Mouse (Mus musculus) MEL (cell line): ENCODE measurements around the gene Mob2. TPM values are rescaled to one million over a fixed set of nuclear protein-coding genes. Genes with fewer than 3 reads are reported as not detected.

Source experiments
- DNase-seq: peaks from one replicate; pipeline ENCODE4 v3.0.0; 2011; ENCODE audit warnings: low read depth, low spot score
- H3K27ac ChIP-seq: 2 replicates; pipeline ENCODE4 v1.5.1; 2012; ENCODE audit warnings: low read depth, mild to moderate bottlenecking, control low read depth, low read length, moderate library complexity; ENCODE audit not compliant: control insufficient read depth
- H3K27me3 ChIP-seq, 2 experiments: fragments of 150-350 bp in 1 of 2; sonication (generic) in 1 of 2; 2 replicates each; pipeline ENCODE4 v1.6.1; 2012; ENCODE audit warnings: low read length in 2 of 2, mild to moderate bottlenecking in 2 of 2, improper control_type of control experiment in 1 of 2, moderate library complexity in 1 of 2; ENCODE audit not compliant: insufficient read depth in 2 of 2, control insufficient read depth in 1 of 2
- H3K36me3 ChIP-seq, 2 experiments: 2 replicates each; pipeline ENCODE4 v1.6.1; 2012 to 2014; ENCODE audit warnings: low read length in 2 of 2, improper control_type of control experiment in 1 of 2, inconsistent platforms in 1 of 2, mild to moderate bottlenecking in 1 of 2; ENCODE audit not compliant: insufficient read depth in 2 of 2, control insufficient read depth in 1 of 2
- H3K4me1 ChIP-seq, 2 experiments: fragments of 150-350 bp in 1 of 2; sonication (generic) in 1 of 2; 2 replicates each; pipeline ENCODE4 v1.6.1; 2012; ENCODE audit warnings: low read length in 2 of 2, improper control_type of control experiment in 1 of 2, mild to moderate bottlenecking in 1 of 2; ENCODE audit not compliant: insufficient read depth in 2 of 2, control insufficient read depth in 1 of 2
- H3K4me3 ChIP-seq, 2 experiments: fragments of 150-350 bp in 1 of 2; sonication (generic) in 1 of 2; 2 replicates each; pipeline ENCODE4 v1.5.1; 2012; ENCODE audit warnings: low read depth in 2 of 2, low read length in 2 of 2, mild to moderate bottlenecking in 2 of 2, moderate library complexity in 2 of 2, control low read depth in 1 of 2, improper control_type of control experiment in 1 of 2; ENCODE audit not compliant: control insufficient read depth in 1 of 2, insufficient read depth in 1 of 2
- H3K79me2 ChIP-seq: 2 replicates; pipeline ENCODE4 v1.6.1; 2012; ENCODE audit warnings: mild to moderate bottlenecking, low read length, moderate library complexity; ENCODE audit not compliant: control insufficient read depth, poor library complexity, insufficient read depth
- H3K9ac ChIP-seq: 2 replicates; pipeline ENCODE4 v1.6.1; 2012; ENCODE audit warnings: low read depth, mild to moderate bottlenecking, control low read depth, low read length, moderate library complexity; ENCODE audit not compliant: control insufficient read depth, poor library complexity, severe bottlenecking
- H3K9me3 ChIP-seq: fragments of 150-350 bp; sonication (generic); replicated peaks from 2 replicates; pipeline ENCODE4 v1.6.1; 2012; ENCODE audit warnings: mild to moderate bottlenecking, low read length, improper control_type of control experiment, moderate library complexity; ENCODE audit not compliant: insufficient read depth
- BHLHE40 ChIP-seq: IDR thresholded peaks from 2 replicates; pipeline ENCODE4 v1.6.1; 2012; ENCODE audit warnings: low read depth, mild to moderate bottlenecking, inconsistent platforms, low read length, improper control_type of control experiment, borderline replicate concordance
- CHD1 ChIP-seq: IDR thresholded peaks from 2 replicates; pipeline ENCODE4 v1.6.1; 2012; ENCODE audit warnings: low read depth, mild to moderate bottlenecking, inconsistent platforms, low read length, improper control_type of control experiment
- CHD2 ChIP-seq: IDR thresholded peaks from 2 replicates; pipeline ENCODE4 v1.6.1; 2011; ENCODE audit warnings: low read length, improper control_type of control experiment
- CTCF ChIP-seq, 3 experiments: IDR thresholded peaks in 2 of 3; conservative IDR thresholded peaks in 1 of 3; 2 replicates each; pipeline ENCODE4 v1.5.1; 2011 to 2012; ENCODE audit warnings: low read length in 3 of 3, low read depth in 2 of 3, mild to moderate bottlenecking in 2 of 3, improper control_type of control experiment in 1 of 3, inconsistent platforms in 1 of 3, mixed read lengths in 1 of 3, moderate library complexity in 1 of 3; ENCODE audit not compliant: control insufficient read depth in 1 of 3, insufficient read depth in 1 of 3, poor library complexity in 1 of 3, severe bottlenecking in 1 of 3
- E2F4 ChIP-seq: IDR thresholded peaks from 2 replicates; pipeline ENCODE4 v1.6.1; 2011; ENCODE audit warnings: low read depth, low read length, improper control_type of control experiment, borderline replicate concordance
- EP300 ChIP-seq, 2 experiments: IDR thresholded peaks; 2 replicates each; pipeline ENCODE4 v1.6.1; 2011; ENCODE audit warnings: improper control_type of control experiment in 2 of 2, low read length in 2 of 2, low read depth in 1 of 2, mild to moderate bottlenecking in 1 of 2
- ETS1 ChIP-seq: IDR thresholded peaks from 2 replicates; pipeline ENCODE4 v1.6.1; 2012; ENCODE audit warnings: low read depth, mild to moderate bottlenecking, inconsistent platforms, low read length, improper control_type of control experiment, moderate library complexity
- GATA1 ChIP-seq: IDR thresholded peaks from 2 replicates; pipeline ENCODE4 v1.6.1; 2011; ENCODE audit warnings: low read depth, low read length, improper control_type of control experiment
- KAT2A ChIP-seq: conservative IDR thresholded peaks from 2 replicates; pipeline ENCODE4 v1.6.1; 2012; ENCODE audit warnings: low read depth, low read length, improper control_type of control experiment, inconsistent platforms
- MAFK ChIP-seq: IDR thresholded peaks from 2 replicates; pipeline ENCODE4 v1.6.1; 2011; ENCODE audit warnings: low read depth, mild to moderate bottlenecking, low read length, improper control_type of control experiment, borderline replicate concordance
- MAX ChIP-seq: IDR thresholded peaks from 2 replicates; pipeline ENCODE4 v1.6.1; 2011; ENCODE audit warnings: low read length, improper control_type of control experiment
- MAZ ChIP-seq: IDR thresholded peaks from 2 replicates; pipeline ENCODE4 v1.6.1; 2012; ENCODE audit warnings: low read depth, mild to moderate bottlenecking, inconsistent platforms, low read length, improper control_type of control experiment
- MEF2A ChIP-seq: IDR thresholded peaks from 2 replicates; pipeline ENCODE4 v1.6.1; 2014; ENCODE audit warnings: low read depth, mild to moderate bottlenecking, inconsistent platforms, low read length, improper control_type of control experiment; ENCODE audit not compliant: poor library complexity, insufficient replicate concordance, severe bottlenecking; ENCODE audit errors: extremely low read depth
- MYB ChIP-seq: IDR thresholded peaks from 2 replicates; pipeline ENCODE4 v1.6.1; 2011; ENCODE audit warnings: mild to moderate bottlenecking, low read depth, low read length, improper control_type of control experiment
- NRF1 ChIP-seq: IDR thresholded peaks from 2 replicates; pipeline ENCODE4 v1.6.1; 2014; ENCODE audit warnings: low read depth, mild to moderate bottlenecking, inconsistent platforms, low read length, improper control_type of control experiment, moderate library complexity; ENCODE audit not compliant: poor library complexity, insufficient read depth, severe bottlenecking
- POLR2A ChIP-seq, 2 experiments: IDR thresholded peaks; 2 replicates each; pipeline ENCODE4 v1.6.1; 2011 to 2012; ENCODE audit warnings: low read length in 2 of 2, mild to moderate bottlenecking in 2 of 2, control low read depth in 1 of 2, improper control_type of control experiment in 1 of 2, low read depth in 1 of 2, moderate library complexity in 1 of 2; ENCODE audit not compliant: control insufficient read depth in 1 of 2, insufficient read depth in 1 of 2, poor library complexity in 1 of 2
- POLR2AphosphoS2 ChIP-seq: IDR thresholded peaks from 2 replicates; pipeline ENCODE4 v1.6.1; 2011; ENCODE audit warnings: low read length, improper control_type of control experiment
- POLR2AphosphoS5 ChIP-seq: IDR thresholded peaks from 2 replicates; pipeline ENCODE4 v1.6.1; 2012; ENCODE audit warnings: low read depth, borderline replicate concordance, mild to moderate bottlenecking, inconsistent platforms, low read length, moderate library complexity, mixed read lengths
- RAD21 ChIP-seq: IDR thresholded peaks from 2 replicates; pipeline ENCODE4 v1.6.1; 2011; ENCODE audit warnings: mild to moderate bottlenecking, low read depth, low read length, improper control_type of control experiment
- SIN3A ChIP-seq: IDR thresholded peaks from 2 replicates; pipeline ENCODE4 v1.6.1; 2012; ENCODE audit warnings: low read length, improper control_type of control experiment, inconsistent platforms
- TAL1 ChIP-seq: IDR thresholded peaks from 2 replicates; pipeline ENCODE4 v1.6.1; 2012; ENCODE audit warnings: mild to moderate bottlenecking, inconsistent platforms, low read length, moderate library complexity, mixed read lengths
- TBP ChIP-seq: IDR thresholded peaks from 2 replicates; pipeline ENCODE4 v1.8.0; 2011; ENCODE audit warnings: low read depth, low read length, improper control_type of control experiment
- TCF12 ChIP-seq: IDR thresholded peaks from 2 replicates; pipeline ENCODE4 v1.6.1; 2014; ENCODE audit warnings: low read depth, mild to moderate bottlenecking, inconsistent platforms, low read length, improper control_type of control experiment, moderate library complexity
- UBTF ChIP-seq: IDR thresholded peaks from 2 replicates; pipeline ENCODE4 v1.6.1; 2012; ENCODE audit warnings: low read depth, mild to moderate bottlenecking, inconsistent platforms, low read length, improper control_type of control experiment, moderate library complexity, borderline replicate concordance; ENCODE audit not compliant: insufficient read depth
- USF1 ChIP-seq: IDR thresholded peaks from 2 replicates; pipeline ENCODE4 v1.6.1; 2014; ENCODE audit warnings: low read depth, mild to moderate bottlenecking, inconsistent platforms, low read length, improper control_type of control experiment, moderate library complexity
- USF2 ChIP-seq, 2 experiments: IDR thresholded peaks; 2 replicates each; pipeline ENCODE4 v1.6.1; 2011 to 2012; ENCODE audit warnings: improper control_type of control experiment in 2 of 2, low read length in 2 of 2, borderline replicate concordance in 1 of 2, inconsistent platforms in 1 of 2, low read depth in 1 of 2, mild to moderate bottlenecking in 1 of 2; ENCODE audit not compliant: insufficient read depth in 1 of 2
- ZMIZ1 ChIP-seq: IDR thresholded peaks from 2 replicates; pipeline ENCODE4 v1.6.1; 2012; ENCODE audit warnings: low read depth, mild to moderate bottlenecking, inconsistent platforms, low read length, improper control_type of control experiment, moderate library complexity
- ZNF384 ChIP-seq: IDR thresholded peaks from 2 replicates; pipeline ENCODE4 v1.6.1; 2012; ENCODE audit warnings: low read depth, mild to moderate bottlenecking, inconsistent platforms, low read length, improper control_type of control experiment
- polyA plus RNA-seq, 2 experiments: library from polyadenylated mRNA; stranded (reverse) in 1 of 2; unstranded in 1 of 2; fragments of >175 nt in 1 of 2; fragments of >200 nt in 1 of 2; gene quantifications; 2 replicates each; pipeline versions ENCODE4 v1.2.1 to v1.2.4; 2012; ENCODE audit warnings: low replicate concordance in 2 of 2, low read depth in 1 of 2; ENCODE audit not compliant: insufficient read length in 2 of 2, insufficient read depth in 1 of 2, missing spikeins in 1 of 2
- total RNA-seq: library from RNA; depleted of rRNA; stranded (reverse); fragments of 300-350 nt; gene quantifications from 2 replicates; pipeline ENCODE4 v1.2.3, GENCODE M21; 2012

Mob2 gene
- total and polyA plus RNA-seq, 3 experiments = 33.6 to 45.2 TPM; not detected in 1

DNA sequence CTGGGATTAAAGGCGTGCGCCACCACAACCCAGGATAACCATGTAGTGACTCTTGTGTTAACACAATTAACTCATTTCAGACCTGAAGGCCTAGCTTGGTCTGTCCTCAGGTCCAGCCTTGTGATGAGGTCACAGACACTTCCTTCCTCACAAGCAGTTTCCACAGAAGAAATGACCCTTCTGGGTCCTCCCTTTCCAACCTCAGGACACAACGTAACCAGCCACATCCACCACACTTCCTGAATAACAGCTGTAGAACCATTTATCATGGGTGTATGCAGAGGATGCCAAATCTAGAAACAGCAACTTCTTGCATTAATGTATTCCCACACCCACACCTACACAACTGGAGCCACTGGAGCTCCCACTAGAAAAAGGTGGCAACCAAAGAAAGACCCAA lies 20.1 kb downstream of the Mob2 start:
- Histone ChIP-seq H3K4me1 (no peaks in the 10 kb centered on the region), H3K27ac (no peak overlapping the region), H3K36me3 (no peaks in the 10 kb centered on the region; a peak in 1 of 4 replicates)
- TF ChIP-seq KAT2A = no peak
- no peak for TF ChIP-seq CHD1
- no peak for TF ChIP-seq MAZ
- no peak for TF ChIP-seq USF1
- TF ChIP-seq NRF1 = no peak
- TF ChIP-seq MEF2A = no peak
- no peak for TF ChIP-seq TBP
- TF ChIP-seq GATA1 = no peak
- no peak for TF ChIP-seq EP300 (IDR thresholded peaks at IDR 0.05; ENCODE audit: low read depth in 1 of 2, low read length in 2 of 2)
- TF ChIP-seq MAX = no peak
- no peak for TF ChIP-seq ZMIZ1
- TF ChIP-seq MAFK = no peak
- no peak for TF ChIP-seq E2F4
- TF ChIP-seq POLR2A (IDR thresholded peaks at IDR 0.05; ENCODE audit: control insufficient read depth in 1 of 2, insufficient read depth in 1 of 2, low read depth in 1 of 2, low read length in 2 of 2, poor library complexity in 1 of 2) = no peak
- TF ChIP-seq UBTF = no peak
- TF ChIP-seq TAL1 = no peak
- TF ChIP-seq MYB = no peak
- TF ChIP-seq TCF12 = no peak
- TF ChIP-seq, all 39 proteins: peak for 0
- H3K4me3 ChIP-seq = no peak overlapping the region
- peaks cover 9% of the 10 kb centered on the region; the same call in 1 of the 2 replicates for H3K79me2 ChIP-seq
- H3K9ac ChIP-seq = no peak overlapping the region
- DNase-seq = no peak
- no peaks in the 10 kb centered on the region for H3K27me3 ChIP-seq
- H3K9me3 ChIP-seq = no peaks in the 10 kb centered on the region

- no peak overlapping the region for H3K27ac ChIP-seq
- H3K36me3 ChIP-seq = no peaks in the 10 kb centered on the region; a peak in 2 of 4 replicates
- H3K79me2 ChIP-seq = peaks cover 14% of the 10 kb centered on the region; the same call in 1 of the 2 replicates
- H3K9me3 ChIP-seq = no peaks in the 10 kb centered on the region
- H3K27me3 ChIP-seq = no peaks in the 10 kb centered on the region
- H3K4me1 ChIP-seq = no peaks in the 10 kb centered on the region
- no peak overlapping the region for H3K9ac ChIP-seq
- no peak overlapping the region for H3K4me3 ChIP-seq
- peak; percentile 65 for DNase-seq
- TF ChIP-seq POLR2AphosphoS5 (no peak), USF1 (no peak), MAZ (0 out of 2 replicates have a peak, but pooled peaks have one; percentile 25), TCF12 (no peak), UBTF (no peak), RAD21 (peak; percentile 45), MAFK (no peak), BHLHE40 (no peak), CHD2 (no peak), TAL1 (no peak), KAT2A (no peak), GATA1 (no peak), CTCF (IDR thresholded peaks at IDR 0.05 in 2 of 3, conservative IDR thresholded peaks at IDR 0.05 in 1 of 3; ENCODE audit: control insufficient read depth in 1 of 3, insufficient read depth in 1 of 3, low read depth in 2 of 3, low read length in 3 of 3, poor library complexity in 1 of 3, severe bottlenecking in 1 of 3) (peak; percentile 76 to 82 (median 77)), USF2 (IDR thresholded peaks at IDR 0.05; ENCODE audit: borderline replicate concordance in 1 of 2, insufficient read depth in 1 of 2, low read depth in 1 of 2, low read length in 2 of 2) (no peak), MEF2A (no peak), SIN3A (no peak), POLR2AphosphoS2 (no peak), ZNF384 (no peak), MYB (no peak), ETS1 (no peak), POLR2A (IDR thresholded peaks at IDR 0.05; ENCODE audit: control insufficient read depth in 1 of 2, insufficient read depth in 1 of 2, low read depth in 1 of 2, low read length in 2 of 2, poor library complexity in 1 of 2) (no peak)
Measured at GRCm38 (mm10) chr7:142037553-142038170, 23.2 kb downstream of the Mob2 start.
